Mouse (Mus musculus): ENCODE data around the gene Ipo13. TPM values are rescaled to one million over a fixed set of nuclear protein-coding genes. Genes with fewer than 3 reads are reported as not detected.

Gene Ipo13
- total and polyA plus RNA-seq, 3 experiments, result 7.4 to 46.5 (median 22.0) TPM

DNA sequence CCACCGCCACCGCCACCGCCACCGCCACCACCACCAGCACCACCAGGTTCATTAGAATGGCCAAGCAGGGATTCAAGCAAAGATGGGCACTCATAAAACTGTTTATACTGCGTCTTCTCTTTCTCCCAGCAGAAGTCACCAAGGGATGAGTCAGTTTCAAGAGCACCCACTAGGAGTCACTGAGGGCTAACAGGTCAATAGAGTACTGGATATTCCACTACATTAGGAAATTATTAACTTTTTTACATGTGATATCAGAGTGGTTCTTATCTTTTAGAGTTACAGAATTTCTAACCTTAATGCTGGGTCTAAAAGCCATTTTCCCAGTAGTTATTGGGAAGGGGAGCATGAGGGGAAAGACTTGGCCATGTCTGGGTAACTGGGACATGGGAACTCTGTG is 22.2 kb upstream of the Ipo13 start:
- dilution Hi-C loops (cut with MboI; ENCODE audit: extremely low pct_ligation_motif_present, extremely low pct_unique_long_range_greater_than_20kb, low sequenced_read_pairs), result no loop called here

DNA sequence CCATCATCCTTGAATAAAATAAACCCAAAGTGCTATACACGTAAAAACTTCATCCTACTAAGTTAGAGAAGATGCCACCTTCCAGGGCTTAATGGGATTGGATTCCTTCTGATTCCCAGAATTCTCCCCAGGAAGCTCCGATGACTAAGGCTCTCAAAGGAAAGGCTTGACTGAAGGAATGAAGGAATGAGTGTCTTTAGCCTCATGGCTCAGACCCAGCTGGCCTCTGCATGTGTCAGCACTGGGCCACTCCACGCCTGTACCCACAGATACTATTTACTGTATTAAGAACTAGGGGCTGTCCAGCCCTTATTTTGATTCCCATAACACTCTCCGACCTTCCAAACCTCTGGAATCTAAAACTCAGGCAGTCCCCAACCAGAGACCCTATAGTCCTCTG is 19.3 kb upstream of the Ipo13 start:
- H3K9me3 ChIP-seq (replicated peaks; ENCODE audit: low read length), result peaks cover 2% of the 10 kb centered on the region
- in situ Hi-C loops (cut with MboI; ENCODE audit: low pct_ligation_motif_present, low pct_unique_long_range_greater_than_20kb, low sequenced_read_pairs), result no loop called here
- TF ChIP-seq UBTF (IDR thresholded peaks at IDR 0.05; ENCODE audit: low read depth, low read length), result no peak
- no peak for TF ChIP-seq CTCF (conservative IDR thresholded peaks at IDR 0.05 in 1 of 2, IDR thresholded peaks at IDR 0.05 in 1 of 2; ENCODE audit: low read depth in 2 of 2, low read length in 2 of 2)
- no peak for TF ChIP-seq MYC (IDR thresholded peaks at IDR 0.05; ENCODE audit: low read depth, low read length)
- no peak for TF ChIP-seq POLR2A (IDR thresholded peaks at IDR 0.05; ENCODE audit: low read depth, low read length)
- TF ChIP-seq CHD2 (IDR thresholded peaks at IDR 0.05; ENCODE audit: low read length), result no peak
- no peak for TF ChIP-seq SIN3A (IDR thresholded peaks at IDR 0.05; ENCODE audit: low read length)
- TF ChIP-seq ZNF384 (IDR thresholded peaks at IDR 0.05; ENCODE audit: low read depth, low read length), result no peak
- no peak for TF ChIP-seq JUND (conservative IDR thresholded peaks at IDR 0.05; ENCODE audit: low read depth, low read length)
- no peak for TF ChIP-seq BHLHE40 (IDR thresholded peaks at IDR 0.05; ENCODE audit: low read depth, low read length)
- TF ChIP-seq MAFK (IDR thresholded peaks at IDR 0.05; ENCODE audit: insufficient replicate concordance, low read length), result no peak
- no peak for TF ChIP-seq JUN (IDR thresholded peaks at IDR 0.05; ENCODE audit: insufficient read depth, low read depth, low read length)
- no peak for TF ChIP-seq NELFE (IDR thresholded peaks at IDR 0.05; ENCODE audit: low read depth, low read length)
- TF ChIP-seq ZMIZ1 (IDR thresholded peaks at IDR 0.05; ENCODE audit: low read depth, low read length), result no peak
- TF ChIP-seq HCFC1 (IDR thresholded peaks at IDR 0.05; ENCODE audit: low read depth, low read length), result no peak
- no peak for TF ChIP-seq KAT2A (IDR thresholded peaks at IDR 0.05; ENCODE audit: insufficient replicate concordance, low read length)
- TF ChIP-seq SMC3 (IDR thresholded peaks at IDR 0.05; ENCODE audit: low read depth, low read length), result no peak
- no peak for TF ChIP-seq IRF4 (IDR thresholded peaks at IDR 0.05; ENCODE audit: low read depth, low read length)
- TF ChIP-seq PAX5 (IDR thresholded peaks at IDR 0.05; ENCODE audit: low read length), result no peak
- TF ChIP-seq ETS1 (conservative IDR thresholded peaks at IDR 0.05; ENCODE audit: low read depth, low read length), result no peak
- no peak for TF ChIP-seq RCOR1 (conservative IDR thresholded peaks at IDR 0.05; ENCODE audit: low read depth, low read length)

More for the DNA sequence above, 22.2 kb upstream of the Ipo13 start:
- no peak overlapping the region for H3K27ac ChIP-seq (ENCODE audit: insufficient read depth, low read depth)
- H3K4me1 ChIP-seq (ENCODE audit: control insufficient read depth in 1 of 2, insufficient read depth in 2 of 2), result no peaks in the 10 kb centered on the region
- H3K9ac ChIP-seq (ENCODE audit: insufficient read depth, low read depth), result no peak overlapping the region
- in situ Hi-C loops (cut with MboI; ENCODE audit: low pct_ligation_motif_present, low pct_unique_long_range_greater_than_20kb, low sequenced_read_pairs), result no loop called here
- no peak overlapping the region for H3K4me2 ChIP-seq (ENCODE audit: insufficient read depth, low read depth, poor library complexity, severe bottlenecking)
- no peak overlapping the region for H3K4me3 ChIP-seq (replicated peaks in 1 of 3; ENCODE audit: low read depth in 2 of 3, low read length in 2 of 3, poor library complexity in 1 of 3)
- H3K9me3 ChIP-seq (replicated peaks; ENCODE audit: low read length), result no peaks in the 10 kb centered on the region
- peak; percentile 20 for TF ChIP-seq RAD21 (IDR thresholded peaks at IDR 0.05; ENCODE audit: low read depth, low read length)
- no peak for TF ChIP-seq ZC3H11A (IDR thresholded peaks at IDR 0.05; ENCODE audit: low read depth, low read length)
- 0 out of 4 replicates have a peak, but pooled peaks of 1 of the 2 experiments have one; percentile 2 for TF ChIP-seq CTCF (conservative IDR thresholded peaks at IDR 0.05 in 1 of 2, IDR thresholded peaks at IDR 0.05 in 1 of 2; ENCODE audit: low read depth in 2 of 2, low read length in 2 of 2)
- TF ChIP-seq POLR2A (IDR thresholded peaks at IDR 0.05; ENCODE audit: low read depth, low read length), result no peak
- TF ChIP-seq ZMIZ1 (IDR thresholded peaks at IDR 0.05; ENCODE audit: low read depth, low read length), result no peak
- TF ChIP-seq TBP (conservative IDR thresholded peaks at IDR 0.05; ENCODE audit: low read depth, low read length), result no peak
- no peak for TF ChIP-seq MXI1 (IDR thresholded peaks at IDR 0.05; ENCODE audit: low read depth, low read length)
- no peak for TF ChIP-seq USF1 (IDR thresholded peaks at IDR 0.05; ENCODE audit: low read depth, low read length)
- TF ChIP-seq NRF1 (IDR thresholded peaks at IDR 0.05; ENCODE audit: low read depth, low read length), result no peak
- no peak for TF ChIP-seq NELFE (IDR thresholded peaks at IDR 0.05; ENCODE audit: low read depth, low read length)
- no peak for TF ChIP-seq MEF2A (IDR thresholded peaks at IDR 0.05; ENCODE audit: borderline replicate concordance, low read depth, low read length)
- H3K27me3 ChIP-seq (replicated peaks), result no peaks in the 10 kb centered on the region
- no peaks in the 10 kb centered on the region for H3K79me2 ChIP-seq (replicated peaks; ENCODE audit: control insufficient read depth, extremely low read depth, insufficient read depth, poor library complexity, severe bottlenecking)
- no peak for DNase-seq (ENCODE audit: extremely low read depth)
- H3K36me3 ChIP-seq (replicated peaks in 1 of 2; ENCODE audit: control insufficient read depth in 1 of 2, insufficient read depth in 1 of 2, low read length in 1 of 2), result peaks cover 7 to 34% of the 10 kb centered on the region in 2 experiments

More for the DNA sequence above, 19.3 kb upstream of the Ipo13 start:
- dilution Hi-C loops (cut with MboI; ENCODE audit: extremely low pct_ligation_motif_present, extremely low pct_unique_long_range_greater_than_20kb, low sequenced_read_pairs), result no loop called here
- no peak overlapping the region for H3K27ac ChIP-seq (ENCODE audit: insufficient read depth, low read depth)
- no peak overlapping the region for H3K4me3 ChIP-seq (replicated peaks in 1 of 3; ENCODE audit: low read depth in 2 of 3, low read length in 2 of 3, poor library complexity in 1 of 3)
- no peak overlapping the region for H3K9ac ChIP-seq (ENCODE audit: insufficient read depth, low read depth)
- H3K36me3 ChIP-seq (replicated peaks in 1 of 2; ENCODE audit: control insufficient read depth in 1 of 2, insufficient read depth in 1 of 2, low read length in 1 of 2), result peaks cover 0 to 17% of the 10 kb centered on the region in 2 experiments
- no peak overlapping the region for H3K4me2 ChIP-seq (ENCODE audit: insufficient read depth, low read depth, poor library complexity, severe bottlenecking)
- DNase-seq (ENCODE audit: extremely low read depth), result no peak
- H3K79me2 ChIP-seq (replicated peaks; ENCODE audit: control insufficient read depth, extremely low read depth, insufficient read depth, poor library complexity, severe bottlenecking), result no peaks in the 10 kb centered on the region
- H3K4me1 ChIP-seq (ENCODE audit: control insufficient read depth in 1 of 2, insufficient read depth in 2 of 2), result peaks cover 0 to 2% of the 10 kb centered on the region in 2 experiments; a peak in 2 of 4 replicates
- H3K27me3 ChIP-seq (replicated peaks), result no peaks in the 10 kb centered on the region
